Mouse (Mus musculus) neural tube, embryonic 15.5 days (tissue): Measurements from ENCODE around the gene 4930502E18Rik. TPM values are rescaled to one million over a fixed set of nuclear protein-coding genes. Genes with fewer than 3 reads are reported as not detected.

ENCODE experiments used
- ATAC-seq: fragments of 200-750 bp; cut with Nextera tagmentation; 2 replicates; pipeline ENCODE4 v1.8.0; 2017; ENCODE audit warnings: mild to moderate bottlenecking, moderate TSS enrichment, moderate library complexity; ENCODE audit not compliant: low FRiP score
- H3K27ac ChIP-seq: fragments of 300-500 bp; sonication (generic); replicated peaks from 2 replicates; pipeline ENCODE4 v1.5.1; 2015; ENCODE audit warnings: mild to moderate bottlenecking, inconsistent platforms
- H3K27me3 ChIP-seq: fragments of 300-500 bp; sonication (generic); replicated peaks from 2 replicates; pipeline ENCODE4 v1.6.1; 2015; ENCODE audit warnings: inconsistent platforms
- H3K36me3 ChIP-seq: fragments of 300-500 bp; sonication (generic); 2 replicates; pipeline ENCODE4 v1.6.1; 2015; ENCODE audit warnings: inconsistent platforms
- H3K4me1 ChIP-seq: fragments of 300-500 bp; sonication (generic); 2 replicates; pipeline ENCODE4 v1.6.1; 2015; ENCODE audit warnings: inconsistent platforms
- H3K4me2 ChIP-seq: fragments of 300-500 bp; sonication (generic); 2 replicates; pipeline ENCODE4 v1.6.1; 2015; ENCODE audit warnings: inconsistent platforms, mild to moderate bottlenecking, moderate library complexity
- H3K4me3 ChIP-seq: fragments of 300-500 bp; sonication (generic); replicated peaks from 2 replicates; pipeline ENCODE4 v1.5.1; 2015; ENCODE audit warnings: mild to moderate bottlenecking, inconsistent platforms
- H3K9ac ChIP-seq: fragments of 300-500 bp; sonication (generic); replicated peaks from 2 replicates; pipeline ENCODE4 v1.6.1; 2015; ENCODE audit warnings: mild to moderate bottlenecking, inconsistent platforms
- H3K9me3 ChIP-seq: fragments of 300-500 bp; sonication (generic); replicated peaks from 2 replicates; pipeline ENCODE4 v1.6.1; 2016; ENCODE audit warnings: inconsistent platforms
- WGBS: fragments of 180-500 bp; shearing (Covaris S2); methylation state at CpG from one replicate; pipeline ENCODE4 v1.1.7; 2015; ENCODE audit warnings: mixed read lengths; 5-methylcytosine and 5-hydroxymethylcytosine counted together
- polyA plus RNA-seq: library from polyadenylated mRNA; unstranded; fragments of >200 nt; fragmentation: Nextera tagmentation; extraction: Ambion mirVana; gene quantifications from 2 replicates; pipeline ENCODE4 v1.2.1, GENCODE M21; 2015

4930502E18Rik gene
- polyA plus RNA-seq, 1 experiment from 2014 or later = 0.20 TPM

GRCm38 (mm10) chrX:53752851-53753250, 28.2 kb downstream of the 4930502E18Rik start:
- no peak for ATAC-seq
- Histone ChIP-seq H3K27me3 (no peaks in the 10 kb centered on the region), H3K36me3 (no peaks in the 10 kb centered on the region), H3K4me3 (no peak overlapping the region), H3K4me1 (no peaks in the 10 kb centered on the region), H3K27ac (no peak overlapping the region), H3K4me2 (no peak overlapping the region), H3K9ac (no peak overlapping the region), H3K9me3 (no peaks in the 10 kb centered on the region)
- WGBS = 86% methylated on average over 1 of the region's 1 CpGs

- 94% methylated on average over 16 of the region's 16 CpGs for WGBS
- Histone ChIP-seq H3K9me3 (no peaks in the 10 kb centered on the region), H3K27me3 (no peaks in the 10 kb centered on the region), H3K27ac (no peak within 1 kb of the TSS), H3K9ac (no peak within 1 kb of the TSS), H3K36me3 (no peaks in the 10 kb centered on the region), H3K4me1 (no peaks in the 10 kb centered on the region), H3K4me2 (no peak within 1 kb of the TSS), H3K4me3 (no peak within 1 kb of the TSS)
- no peak for ATAC-seq
These were observed 33.1 kb downstream of the 4930502E18Rik start, which contains the start of gene 1700013H16Rik for GRCm38 (mm10) chrX:53757736-53758135. 1700013H16Rik (minus strand) TSS chrX:53757831.

DNA sequence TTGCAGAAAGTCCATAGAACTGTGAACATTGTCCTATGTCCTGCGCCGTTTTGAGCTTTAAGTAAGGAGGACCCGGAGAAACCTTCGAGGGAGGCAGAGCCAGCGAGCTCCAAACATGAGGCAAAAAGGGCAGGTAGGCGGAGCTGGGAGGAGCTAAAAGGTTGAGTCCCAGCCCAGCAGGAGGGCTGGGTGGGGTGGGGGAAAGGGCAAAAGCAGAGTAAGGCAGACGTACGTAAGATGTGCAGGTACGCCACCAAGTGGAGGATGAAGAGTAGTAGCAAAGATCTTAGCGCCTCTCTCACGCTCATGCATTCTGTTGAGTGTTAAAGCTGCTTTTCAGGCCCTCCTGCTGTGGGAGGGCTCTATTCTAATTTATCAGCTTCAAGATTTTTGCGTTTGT, 51.6 kb downstream of the 4930502E18Rik start, which contains the start of gene Zfp36l3:
TSS of gene Zfp36l3 (minus strand) at position 119 of the 400 bp plus-strand sequence.
- H3K4me2 ChIP-seq = no peak within 1 kb of the TSS
- H3K27me3 ChIP-seq = no peaks in the 10 kb centered on the region
- H3K4me3 ChIP-seq = no peak within 1 kb of the TSS
- no peaks in the 10 kb centered on the region for H3K4me1 ChIP-seq
- H3K27ac ChIP-seq = no peak within 1 kb of the TSS
- 90% methylated on average over 12 of the region's 12 CpGs for WGBS
- no peak within 1 kb of the TSS for H3K9ac ChIP-seq
- no peak for ATAC-seq
- no peaks in the 10 kb centered on the region for H3K9me3 ChIP-seq
- no peaks in the 10 kb centered on the region for H3K36me3 ChIP-seq

Other genes with a start within 250 kb of the 4930502E18Rik start
- 225 and 274 TPM in 2 replicates for gene Rtl8c, start 116.8 kb upstream of the 4930502E18Rik start, polyA plus RNA-seq
- gene Gm14597, start 115.8 kb upstream of the 4930502E18Rik start, polyA plus RNA-seq = 0.51 TPM in 1 of 2 replicates, not detected in the other
- gene Rtl8a, start 81.1 kb upstream of the 4930502E18Rik start, polyA plus RNA-seq = 230 and 281 TPM in 2 replicates
- 177 and 219 TPM in 2 replicates for gene Rtl8b, start 54.4 kb upstream of the 4930502E18Rik start, polyA plus RNA-seq
- gene 1700013H16Rik, start 33.0 kb downstream of the 4930502E18Rik start, polyA plus RNA-seq = not detected in 2 replicates
- not detected in 2 replicates for gene Zfp36l3, start 51.6 kb downstream of the 4930502E18Rik start, polyA plus RNA-seq
- gene Xlr, start 72.9 kb downstream of the 4930502E18Rik start, polyA plus RNA-seq = 0.84 and 1.1 TPM in 2 replicates